Mouse (Mus musculus) liver, adult 2 months (tissue): ENCODE data around the gene Wfikkn2.

ENCODE experiments used
- CTCF ChIP-seq: fragments of 200-500 bp; IDR thresholded peaks from 2 replicates; pipeline ENCODE4 v1.5.1; 2011; ENCODE audit warnings: low read depth, low read length, control low read depth
- POLR2A ChIP-seq: fragments of 200-500 bp; IDR thresholded peaks from 2 replicates; pipeline ENCODE4 v1.6.1; 2011; ENCODE audit warnings: low read length, control low read depth; ENCODE audit not compliant: insufficient read depth; ENCODE audit errors: extremely low read depth

- TF ChIP-seq CTCF (no peak), POLR2A (no peak)
These were observed 22.3 kb downstream of the Wfikkn2 start for GRCm38 (mm10) chr11:94223531-94223930.
